Mouse (Mus musculus) inflammation-experienced regulatory T-cells, adult 6 months (primary cell): ENCODE results near the gene Hs6st3. TPM values are rescaled to one million over a fixed set of nuclear protein-coding genes. Genes with fewer than 3 reads are reported as not detected.

Experiments used
- ATAC-seq: one replicate; pipeline ENCODE4 v1.8.0; 2017
- polyA plus RNA-seq, 3 experiments: library from polyadenylated mRNA; unstranded; fragments of 100-300 nt; shearing (Covaris generic); gene quantifications; one replicate each; pipeline ENCODE4 v1.2.1; 2017

Gene Hs6st3
- polyA plus RNA-seq, 3 experiments from 2014 or later = not detected

DNA sequence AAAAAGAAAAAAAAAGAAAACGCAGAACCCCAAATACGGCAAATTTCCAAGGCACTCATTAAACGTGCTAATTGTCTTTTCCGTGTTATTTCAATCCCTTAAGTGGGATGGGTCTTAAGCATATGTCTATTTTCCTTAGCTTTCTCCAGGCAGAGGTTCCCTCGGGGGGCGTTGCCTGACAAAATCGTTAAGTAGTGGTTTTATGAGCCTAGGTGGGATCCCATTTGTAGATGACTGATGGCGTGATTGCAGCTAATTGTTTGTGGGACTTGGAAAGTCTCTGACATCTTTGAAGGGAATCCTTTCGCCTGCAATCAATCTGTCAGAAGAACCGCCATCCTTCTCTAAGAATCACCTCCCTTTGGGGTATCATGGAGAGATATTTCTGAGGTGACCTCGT is 662.7 kb downstream of the Hs6st3 start:
- no peak for ATAC-seq

DNA sequence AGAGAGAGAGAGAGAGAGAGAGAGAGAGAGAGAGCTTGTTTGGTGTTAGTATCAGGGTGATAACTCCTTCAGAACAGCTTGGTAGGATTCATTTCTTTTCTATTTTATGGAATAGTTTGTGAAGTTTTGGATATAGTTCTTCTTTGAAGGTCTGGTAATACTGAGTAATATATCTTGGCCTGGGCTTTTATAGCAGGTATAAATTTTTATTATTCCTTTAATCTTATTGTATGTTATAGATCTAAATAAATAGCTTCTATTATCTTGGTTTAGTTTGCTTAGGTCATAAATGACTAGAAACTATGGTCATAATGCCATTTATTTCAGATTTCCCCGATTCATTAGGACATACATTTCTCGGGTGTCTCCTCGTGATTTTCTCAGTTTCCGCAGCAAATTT is 675.8 kb downstream of the Hs6st3 start:
- ATAC-seq = no peak

DNA sequence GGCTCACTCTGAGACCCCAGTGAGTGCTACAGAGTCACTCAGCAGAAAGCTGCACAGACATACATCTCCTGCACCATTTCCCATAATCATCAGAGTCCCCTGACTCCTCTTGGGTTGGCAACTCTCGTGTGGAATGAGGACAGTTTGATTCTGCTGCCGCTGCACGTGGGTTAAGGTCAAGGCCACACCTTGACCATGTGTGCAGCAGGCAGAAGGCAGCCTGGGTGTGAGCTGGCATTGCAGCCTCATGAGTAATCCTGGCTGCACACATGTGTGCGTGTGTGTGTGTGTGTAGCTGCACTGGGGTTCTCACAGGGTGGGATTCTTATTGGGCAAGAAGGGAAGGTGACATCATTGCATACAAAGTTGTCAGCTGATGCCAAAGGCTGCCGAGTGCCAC is 677.5 kb downstream of the Hs6st3 start:
- ATAC-seq = no peak

DNA sequence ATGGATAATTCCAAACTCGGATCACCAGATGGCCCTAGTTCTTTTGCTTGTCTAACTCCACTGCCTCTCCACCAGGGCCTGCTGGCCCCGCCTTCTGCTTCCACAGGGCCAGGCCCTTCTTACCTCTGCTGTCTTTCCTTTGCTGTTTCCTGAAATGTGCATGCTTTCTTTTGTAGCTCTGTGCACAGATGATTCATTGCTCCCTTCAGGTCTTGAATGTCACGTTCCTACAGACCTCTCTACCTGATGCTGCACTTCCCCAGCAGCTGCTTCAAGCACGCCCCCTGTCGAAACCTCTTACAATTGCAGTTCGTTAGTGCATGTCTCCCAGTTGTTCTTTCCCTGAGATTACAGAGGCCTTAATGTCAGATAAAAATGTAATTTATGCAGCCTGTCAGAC is 682.4 kb downstream of the Hs6st3 start:
- no peak for ATAC-seq

DNA sequence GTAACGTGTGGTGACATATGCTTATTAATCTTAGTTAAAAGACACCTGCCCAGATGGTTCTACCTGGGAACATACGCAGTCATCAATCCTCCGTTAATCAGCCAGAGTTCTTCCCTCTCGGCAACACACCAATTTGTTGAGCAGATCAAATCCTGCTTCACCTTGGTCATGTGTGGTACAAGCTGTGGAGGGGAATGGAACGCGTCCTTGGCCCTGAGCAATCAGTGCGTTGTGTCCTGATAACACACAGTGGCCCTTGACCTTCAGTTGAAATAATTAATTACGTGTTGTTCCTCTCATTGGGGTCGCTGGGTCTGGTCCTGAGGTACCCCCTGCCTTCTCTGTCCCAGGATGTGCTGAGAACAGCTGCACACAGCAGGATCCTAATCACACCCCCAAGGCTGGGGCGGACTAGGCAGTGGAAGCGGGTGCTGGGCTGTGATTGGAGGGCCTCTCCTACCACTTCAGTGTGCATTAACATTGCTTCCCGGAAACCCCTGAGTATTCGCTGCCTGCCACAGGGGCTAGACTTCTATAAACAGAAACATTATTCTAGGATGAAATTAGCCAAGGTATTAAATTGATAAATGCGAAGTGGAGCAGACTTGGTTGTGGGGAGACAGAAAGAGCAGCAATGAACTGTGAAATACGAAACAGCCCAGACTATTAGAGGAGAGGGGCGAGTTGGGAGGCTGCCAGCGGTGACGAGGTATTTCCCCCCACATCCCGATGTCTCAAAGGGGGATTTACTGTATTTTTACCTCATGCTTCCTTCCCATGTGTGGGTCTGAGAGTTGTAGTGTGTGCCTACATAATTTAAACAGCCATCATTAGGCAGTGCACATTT is 693.2 kb downstream of the Hs6st3 start:
- no peak for ATAC-seq

DNA sequence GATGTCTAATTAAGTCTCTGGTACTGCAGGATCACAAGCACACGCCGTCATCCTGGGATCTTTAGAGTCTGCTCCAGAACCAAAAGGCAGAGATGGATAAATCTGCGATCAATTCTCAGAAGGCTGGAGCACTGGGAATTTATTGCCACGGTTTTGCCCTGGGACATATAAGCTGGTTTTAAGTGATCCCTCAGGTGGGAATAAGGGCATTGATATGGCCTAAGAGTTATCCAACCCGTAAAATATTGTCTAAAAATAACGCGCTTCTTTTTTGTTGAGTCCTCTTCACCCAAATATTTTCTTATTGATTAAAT is 693.8 kb downstream of the Hs6st3 start:
- ATAC-seq = no peak

DNA sequence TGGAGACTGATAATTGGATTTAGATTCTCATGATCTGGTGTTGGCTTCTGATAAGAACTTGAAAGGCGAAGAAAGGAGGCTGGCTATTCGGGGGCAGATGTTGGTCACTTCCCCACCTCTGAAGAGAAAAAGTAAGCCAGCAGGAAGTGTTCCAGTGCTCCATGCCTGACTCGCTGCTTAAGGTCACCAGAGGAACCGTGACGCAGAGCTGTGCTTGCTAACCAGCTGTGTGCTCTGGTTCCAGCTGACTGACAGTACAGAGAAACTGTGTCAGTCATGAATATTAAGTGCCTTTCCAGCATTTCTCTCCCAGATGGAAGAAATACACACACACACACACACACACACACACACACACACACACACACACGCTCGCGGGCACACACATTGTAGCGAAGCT is 694.8 kb downstream of the Hs6st3 start:
- ATAC-seq = no peak

DNA sequence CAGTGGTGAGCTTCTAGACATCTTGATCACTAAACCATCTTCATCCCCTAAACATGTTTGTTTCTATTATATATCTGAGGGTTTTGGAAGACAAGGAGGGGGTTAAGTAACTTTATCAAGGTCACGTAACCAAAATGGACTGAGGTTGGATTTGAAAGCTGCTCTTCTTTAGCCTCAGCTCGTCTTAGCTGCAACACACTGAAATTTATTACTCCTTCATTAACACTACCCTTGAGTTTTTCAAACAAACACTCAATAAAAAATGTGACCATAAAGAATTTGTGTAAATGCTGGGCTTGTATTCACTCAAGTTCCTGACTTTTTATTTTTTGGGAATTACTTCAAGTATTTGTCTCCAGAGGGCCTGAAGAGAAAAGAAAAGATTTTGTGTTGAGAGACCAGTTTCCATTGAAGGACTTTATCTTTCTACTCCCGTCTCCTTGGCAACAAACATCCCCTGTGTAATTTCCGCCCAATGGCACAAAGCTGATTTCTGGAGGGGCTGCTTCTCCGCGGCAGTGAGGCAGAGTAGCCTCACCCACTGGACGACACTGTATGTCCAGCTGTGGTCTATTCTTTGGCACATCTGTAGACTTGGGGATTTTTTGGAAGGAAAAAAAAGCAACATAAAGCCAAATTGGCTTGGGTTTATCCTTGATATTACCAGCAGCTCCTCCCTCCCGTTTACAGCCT is 696.0 kb downstream of the Hs6st3 start:
- ATAC-seq = no peak

DNA sequence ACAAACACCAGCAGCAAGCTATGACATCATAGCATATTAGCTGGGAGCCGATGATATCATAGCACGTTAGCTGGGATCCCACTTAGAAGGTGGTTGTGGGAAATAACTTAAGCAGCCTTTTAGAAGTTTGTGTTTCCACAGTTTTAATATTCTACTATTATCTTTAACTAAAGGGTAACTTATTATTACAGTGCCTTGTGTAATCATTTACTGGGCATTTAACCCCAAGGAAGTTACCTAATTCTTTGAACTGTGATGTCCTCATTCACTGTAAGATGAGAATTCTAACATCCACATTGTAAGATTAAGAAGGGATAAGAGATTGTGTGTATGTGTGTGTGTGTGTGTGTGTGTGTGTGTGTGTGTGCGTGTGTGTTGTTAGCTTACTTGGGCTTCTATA is 697.9 kb downstream of the Hs6st3 start:
- no peak for ATAC-seq

DNA sequence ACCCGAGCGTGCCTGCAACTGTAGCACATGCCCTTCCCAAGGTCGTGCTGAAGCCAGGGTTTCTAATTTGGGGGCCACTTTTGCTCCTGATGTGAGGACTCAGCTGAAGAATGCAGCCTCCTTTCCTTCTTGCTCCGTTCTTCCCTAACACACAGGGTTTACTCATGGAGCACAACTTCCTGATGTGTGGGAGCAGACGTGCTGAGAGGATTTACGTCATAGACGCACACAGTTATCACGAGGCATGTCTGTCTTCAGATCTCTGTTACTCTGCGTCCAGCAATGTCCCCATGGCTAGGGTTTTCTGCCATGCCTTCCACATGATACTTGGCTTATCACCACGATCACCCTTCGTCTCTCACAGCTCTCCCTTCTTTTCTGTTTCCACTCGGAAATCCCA is 709.4 kb downstream of the Hs6st3 start:
- no peak for ATAC-seq

DNA sequence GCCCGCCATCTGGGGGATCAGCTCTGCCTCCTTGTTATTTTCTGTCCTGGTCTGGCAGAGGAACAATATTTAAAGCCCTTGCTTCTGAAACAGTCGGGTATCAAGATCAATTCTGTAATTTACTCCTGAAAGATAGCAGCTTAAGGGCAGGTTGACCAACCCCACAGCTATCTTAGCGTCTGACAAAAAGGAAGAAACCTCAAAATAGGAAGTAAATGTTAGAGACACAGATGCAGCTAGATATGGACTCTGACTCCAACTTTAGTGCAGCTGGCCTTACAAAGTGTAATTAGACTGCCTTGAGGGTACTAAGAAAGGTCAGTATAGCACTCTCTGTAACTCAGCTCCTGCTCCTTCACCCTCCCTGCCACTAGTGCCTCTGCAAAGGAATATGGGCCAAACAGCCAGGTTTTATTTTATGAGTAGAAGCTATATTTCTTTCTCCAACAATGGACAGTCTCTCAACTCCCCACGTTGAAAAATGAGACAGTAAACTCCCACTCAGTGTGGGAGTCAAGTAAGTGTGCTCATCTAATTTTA is 710.7 kb downstream of the Hs6st3 start:
- no peak for ATAC-seq

DNA sequence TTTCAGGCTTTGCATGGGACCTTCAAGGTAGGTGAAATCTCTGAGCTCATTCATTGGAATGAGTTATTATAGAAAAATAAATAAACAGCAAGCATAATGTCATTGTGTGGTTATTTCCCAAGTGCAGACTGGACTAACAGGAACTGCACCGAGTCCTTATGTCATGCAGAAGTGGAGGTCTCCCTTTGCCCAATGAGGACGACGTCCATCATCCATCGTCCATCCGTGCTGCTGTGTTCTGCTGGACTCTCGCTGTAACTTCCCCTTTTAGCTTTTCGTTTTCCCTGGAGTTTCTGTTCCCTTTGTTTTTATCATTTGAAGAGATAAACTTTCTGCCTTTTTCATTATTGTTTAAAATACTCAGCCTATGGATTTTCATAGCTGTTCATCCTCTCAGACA is 711.2 kb downstream of the Hs6st3 start:
- no peak for ATAC-seq

DNA sequence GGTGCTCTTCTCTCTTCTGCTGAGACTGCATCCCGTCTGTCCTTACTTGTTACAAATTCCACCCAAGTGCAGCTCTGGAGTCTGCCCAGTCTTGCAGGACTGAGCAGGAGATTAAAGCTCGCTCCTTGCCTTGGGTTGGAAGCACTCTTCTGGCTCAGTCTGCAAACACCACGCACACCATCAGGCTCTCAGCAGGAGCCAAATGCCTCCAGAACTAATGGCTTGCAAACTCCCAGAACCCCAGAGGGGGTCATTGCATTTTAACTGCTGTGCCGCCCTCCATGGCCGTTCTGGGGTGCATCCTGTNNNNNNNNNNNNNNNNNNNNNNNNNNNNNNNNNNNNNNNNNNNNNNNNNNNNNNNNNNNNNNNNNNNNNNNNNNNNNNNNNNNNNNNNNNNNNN is 714.0 kb downstream of the Hs6st3 start:
- ATAC-seq = no peak

DNA sequence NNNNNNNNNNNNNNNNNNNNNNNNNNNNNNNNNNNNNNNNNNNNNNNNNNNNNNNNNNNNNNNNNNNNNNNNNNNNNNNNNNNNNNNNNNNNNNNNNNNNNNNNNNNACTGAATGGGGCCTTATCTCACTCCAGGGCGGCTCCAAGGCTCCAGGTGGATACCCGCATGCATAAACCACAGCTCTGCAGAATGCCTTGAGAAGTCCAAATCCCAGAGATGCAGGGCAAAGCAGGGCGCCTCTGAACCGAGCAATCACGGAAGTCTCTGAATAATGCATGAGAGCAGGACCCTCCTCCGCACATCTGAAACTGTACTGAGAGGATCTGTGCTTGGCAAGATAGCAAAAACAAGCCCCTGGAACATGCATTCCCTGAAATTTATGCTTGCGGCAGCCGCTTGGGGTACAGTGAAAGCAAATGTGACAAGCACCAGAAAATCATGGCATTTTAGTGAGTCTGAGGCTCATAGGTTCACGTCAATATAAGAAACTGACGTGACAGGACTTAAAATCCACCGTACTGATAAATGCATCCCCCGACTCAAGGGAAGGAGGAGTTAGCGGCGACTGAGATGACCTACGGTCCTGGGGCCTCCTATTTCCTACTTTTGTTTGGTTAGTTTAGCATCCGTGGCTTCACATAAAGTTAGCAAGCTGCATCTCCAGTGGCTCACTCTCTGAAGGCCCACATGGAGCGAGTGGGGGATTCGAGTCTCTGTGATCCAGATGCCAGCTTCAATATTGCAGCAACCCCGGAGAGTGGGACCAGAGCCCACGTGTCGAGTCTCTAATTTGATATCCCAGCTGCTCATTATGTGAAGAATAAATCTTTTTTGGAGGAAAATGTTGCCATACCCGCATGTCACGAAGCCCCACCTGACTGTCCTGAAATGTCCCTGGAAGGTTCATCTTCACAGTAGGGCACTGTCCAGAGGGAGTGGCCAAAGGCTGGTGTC is 719.5 kb downstream of the Hs6st3 start:
- ATAC-seq = no peak

DNA sequence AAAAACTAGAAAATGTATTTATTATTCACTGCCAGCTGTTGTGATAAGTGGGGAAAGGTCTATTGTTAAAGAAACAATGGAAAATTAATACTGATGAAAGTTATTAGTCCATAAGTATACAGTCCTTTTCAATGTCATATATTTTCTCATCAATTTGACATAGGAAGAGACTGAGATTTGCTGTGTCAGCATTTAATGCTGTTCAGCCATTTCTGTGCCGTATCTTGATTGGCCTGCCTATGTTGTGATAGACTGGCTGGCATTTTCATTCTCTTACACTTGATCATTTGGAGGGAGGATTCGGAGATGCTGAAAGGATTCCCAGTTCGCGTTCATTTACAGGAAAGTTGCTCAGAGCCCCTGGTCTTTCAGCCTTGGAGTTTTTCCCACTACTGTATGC is 735.5 kb downstream of the Hs6st3 start:
- ATAC-seq = no peak

DNA sequence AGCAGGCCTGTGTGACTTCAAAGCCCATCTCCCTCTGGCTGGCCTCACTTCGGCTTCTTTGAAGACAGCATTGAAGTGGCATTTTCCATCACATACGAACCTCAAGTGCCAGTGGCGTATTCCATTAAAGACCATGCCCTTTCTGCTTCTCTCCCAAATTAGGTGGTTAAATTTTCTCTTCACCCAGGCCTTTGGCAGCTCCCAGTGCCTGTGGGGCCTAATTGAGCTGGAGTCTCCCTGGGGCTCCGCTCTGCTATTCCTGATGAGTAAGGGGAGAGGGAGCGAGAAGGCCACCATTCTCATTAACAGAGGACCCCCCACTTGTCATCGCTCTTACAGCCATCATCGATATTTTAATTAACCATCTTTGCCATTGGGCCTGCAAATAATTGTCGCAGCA is 754.8 kb downstream of the Hs6st3 start:
- no peak for ATAC-seq

DNA sequence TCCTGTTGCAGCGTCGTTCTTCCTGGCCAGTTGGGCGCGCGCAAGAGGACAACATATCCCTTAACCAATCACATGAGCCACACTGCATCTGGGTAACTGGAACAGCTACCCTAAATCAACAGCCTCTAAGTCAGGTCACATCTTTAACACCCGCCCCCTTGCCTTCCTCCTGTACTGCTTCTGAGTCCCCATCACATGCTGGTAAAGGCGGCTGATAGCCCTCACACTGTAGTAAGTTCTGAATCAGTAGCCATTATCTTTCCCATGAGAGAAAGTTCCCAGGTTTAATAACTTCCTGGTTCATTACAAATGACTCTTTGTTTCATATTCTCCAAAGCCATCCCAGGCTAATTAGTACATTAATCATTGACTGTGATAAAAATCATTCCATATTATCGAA is 757.0 kb downstream of the Hs6st3 start:
- no peak for ATAC-seq

DNA sequence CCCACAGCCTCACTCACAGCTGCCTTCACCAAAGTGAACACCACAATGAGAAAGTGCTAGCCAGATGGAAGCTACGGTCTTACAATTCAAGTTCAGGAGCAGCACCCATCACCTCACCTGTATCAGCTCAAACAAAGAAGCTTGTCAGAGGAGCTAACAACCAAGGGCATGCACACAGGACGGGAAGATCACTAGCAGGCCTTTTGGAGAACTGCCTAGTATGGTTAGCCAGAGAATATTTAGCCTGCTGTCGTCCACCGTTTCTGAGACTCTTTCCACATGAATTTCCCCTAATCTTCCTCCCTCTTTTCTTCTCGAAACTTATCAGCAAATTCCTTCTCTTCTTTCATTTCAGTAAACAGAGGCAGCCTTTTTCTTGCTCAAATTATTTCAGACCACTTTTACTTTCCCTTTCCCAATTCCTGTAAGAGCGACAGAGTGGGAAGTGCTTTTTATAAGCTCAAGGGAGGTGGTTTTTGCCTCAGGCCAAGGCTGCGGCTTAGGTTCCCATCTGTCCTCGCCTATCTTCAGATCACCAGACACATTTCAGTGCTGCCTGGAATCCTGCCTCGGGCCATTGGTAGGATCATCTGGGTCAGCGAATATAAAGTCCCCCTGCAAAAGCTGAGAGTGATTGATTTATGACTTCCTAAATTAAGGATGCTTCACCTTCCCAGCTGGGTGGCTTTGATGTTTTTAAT is 757.8 kb downstream of the Hs6st3 start:
- ATAC-seq = no peak

DNA sequence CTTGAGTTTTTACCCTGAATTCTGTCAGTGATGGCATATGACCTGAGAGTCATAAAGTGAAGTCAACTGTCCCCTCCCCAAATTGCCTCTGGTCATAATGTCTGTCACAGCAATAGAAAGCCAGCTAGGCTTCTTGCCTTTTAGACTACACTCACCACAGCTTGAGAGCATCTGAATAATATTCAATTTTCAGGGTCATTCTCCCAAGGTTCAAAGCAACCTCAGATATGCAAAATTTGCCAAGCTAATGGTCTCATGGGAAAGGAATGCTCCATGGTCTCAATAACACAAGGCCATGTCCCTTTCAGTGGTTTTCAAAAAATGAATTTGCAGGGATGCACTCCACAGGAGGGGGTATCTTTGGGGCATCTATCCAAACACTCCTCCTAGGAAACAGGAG is 764.3 kb downstream of the Hs6st3 start:
- no peak for ATAC-seq

DNA sequence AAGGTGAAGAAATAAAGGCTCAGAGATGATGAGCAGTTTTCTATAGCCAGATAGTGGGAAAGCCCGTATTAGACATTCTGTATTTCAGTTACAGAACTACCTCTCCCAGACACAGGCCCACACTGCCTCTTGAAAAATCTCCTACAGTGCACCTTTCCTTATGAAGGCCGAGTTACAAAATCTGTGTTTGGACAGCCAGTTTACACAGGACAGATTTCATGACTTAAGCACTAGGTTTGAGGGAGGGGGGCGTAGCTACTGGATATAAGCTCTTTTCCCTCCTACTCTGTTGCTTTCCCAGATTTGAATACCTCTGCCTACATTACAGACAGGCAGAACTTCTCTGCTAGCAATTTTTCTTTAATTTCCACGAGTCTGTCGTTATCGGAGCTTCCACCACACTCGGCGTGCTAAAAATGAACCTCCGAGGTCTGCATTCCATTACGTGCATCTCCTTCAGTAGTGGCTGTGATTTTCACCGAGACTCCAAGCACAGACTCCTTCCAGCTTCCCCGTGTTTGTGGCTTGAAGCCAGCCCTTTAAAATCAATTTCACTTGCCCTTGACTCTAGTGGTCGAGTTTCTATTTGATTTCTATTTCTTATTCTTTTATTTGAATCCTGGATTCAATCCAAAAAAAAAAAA is 770.0 kb downstream of the Hs6st3 start:
- ATAC-seq = no peak

DNA sequence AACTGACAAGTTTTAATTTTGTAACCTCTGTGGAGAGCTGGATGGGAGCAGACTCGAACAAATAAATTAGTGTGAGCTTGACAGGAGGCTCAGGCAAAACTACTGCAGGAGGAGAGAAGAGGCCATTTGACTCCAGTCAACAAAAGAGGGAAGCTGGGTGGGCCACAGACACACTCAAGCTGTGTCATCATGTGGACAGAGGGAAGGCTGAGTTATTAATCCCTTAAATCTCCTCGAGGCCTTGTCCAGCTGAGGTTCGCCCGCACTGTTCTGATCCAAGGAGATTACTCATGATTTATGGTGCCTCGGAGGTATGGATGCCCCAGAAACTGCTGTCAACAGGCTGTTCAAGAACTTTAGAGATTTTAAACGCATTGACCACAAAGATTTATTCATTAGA is 776.4 kb downstream of the Hs6st3 start:
- no peak for ATAC-seq
